Mouse (Mus musculus) lung, embryonic 16.5 days (tissue): ENCODE measurements around the gene Got1. TPM values are rescaled to one million over a fixed set of nuclear protein-coding genes. Genes with fewer than 3 reads are reported as not detected.

Experiments used
- ATAC-seq: fragments of 200-750 bp; cut with Nextera tagmentation; 2 replicates; pipeline ENCODE4 v1.8.0; 2017; ENCODE audit warnings: low read depth, mild to moderate bottlenecking, moderate library complexity
- H3K27ac ChIP-seq: fragments of 300-500 bp; sonication (generic); 2 replicates; pipeline ENCODE4 v1.5.1; 2014; ENCODE audit warnings: mild to moderate bottlenecking, control low read depth, low read length
- H3K27me3 ChIP-seq: fragments of 300-500 bp; sonication (generic); 2 replicates; pipeline ENCODE4 v1.6.1; 2014; ENCODE audit warnings: low read depth, low read length, mixed read lengths; ENCODE audit not compliant: control insufficient read depth, insufficient read depth
- H3K36me3 ChIP-seq: fragments of 300-500 bp; sonication (generic); 2 replicates; pipeline ENCODE4 v1.6.1; 2014; ENCODE audit warnings: low read length; ENCODE audit not compliant: control insufficient read depth, insufficient read depth
- H3K4me1 ChIP-seq: fragments of 300-500 bp; sonication (generic); replicated peaks from 2 replicates; pipeline ENCODE4 v1.6.1; 2014; ENCODE audit warnings: low read length, mixed read lengths; ENCODE audit not compliant: control insufficient read depth, insufficient read depth
- H3K4me2 ChIP-seq: fragments of 300-500 bp; sonication (generic); 2 replicates; pipeline ENCODE4 v1.6.1; 2014; ENCODE audit warnings: low read depth, low read length, control low read depth
- H3K4me3 ChIP-seq: fragments of 300-500 bp; sonication (generic); 2 replicates; pipeline ENCODE4 v1.5.1; 2014; ENCODE audit warnings: mild to moderate bottlenecking, low read length, control low read depth
- H3K9ac ChIP-seq: fragments of 300-500 bp; sonication (generic); 2 replicates; pipeline ENCODE4 v1.6.1; 2014; ENCODE audit warnings: low read length, control low read depth
- H3K9me3 ChIP-seq: fragments of 300-500 bp; sonication (generic); 2 replicates; pipeline ENCODE4 v1.6.1; 2016; ENCODE audit warnings: low read length; ENCODE audit not compliant: control insufficient read depth
- WGBS: fragments of 180-500 bp; shearing (Covaris S2); extraction: QIAGEN DNeasy Blood & Tissue Kit; methylation state at CpG from one replicate; pipeline ENCODE4 v1.1.7; 2014; 5-methylcytosine and 5-hydroxymethylcytosine counted together
- polyA plus RNA-seq: library from polyadenylated mRNA; unstranded; fragments of >200 nt; fragmentation: Nextera tagmentation; extraction: Ambion mirVana; gene quantifications from 2 replicates; pipeline ENCODE4 v1.2.1, GENCODE M21; 2015

Gene Got1
- polyA plus RNA-seq, 1 experiment from 2014 or later = 26.4 TPM

- H3K4me3 ChIP-seq = no peak overlapping the region
- no peak overlapping the region for H3K27ac ChIP-seq
- no peak for ATAC-seq
- H3K4me1 ChIP-seq = no peaks in the 10 kb centered on the region
- H3K9me3 ChIP-seq = no peaks in the 10 kb centered on the region
- no peaks in the 10 kb centered on the region for H3K36me3 ChIP-seq
- no peak overlapping the region for H3K9ac ChIP-seq
- WGBS = 77% methylated on average over 5 of the region's 5 CpGs
- H3K27me3 ChIP-seq = no peaks in the 10 kb centered on the region
- H3K4me2 ChIP-seq = no peak overlapping the region
Observed at GRCm38 (mm10) chr19:43452176-43452575, 72.2 kb downstream of the Got1 start.

- H3K4me2 ChIP-seq = no peak overlapping the region
- no peak for ATAC-seq
- H3K4me3 ChIP-seq = no peak overlapping the region
- H3K9me3 ChIP-seq = no peaks in the 10 kb centered on the region
- WGBS = 83% methylated on average over 10 of the region's 10 CpGs
- no peak overlapping the region for H3K27ac ChIP-seq
- H3K36me3 ChIP-seq = no peaks in the 10 kb centered on the region
- no peaks in the 10 kb centered on the region for H3K4me1 ChIP-seq
- no peak overlapping the region for H3K9ac ChIP-seq
- no peaks in the 10 kb centered on the region for H3K27me3 ChIP-seq
Observed at GRCm38 (mm10) chr19:43451563-43451962, 72.8 kb downstream of the Got1 start.

Other genes with a start within 250 kb of the Got1 start
- 6.0 and 6.3 TPM in 2 replicates for gene Hpse2, start 136.2 kb downstream of the Got1 start, polyA plus RNA-seq
- 0.08 and 0.09 TPM in 2 replicates for gene Cnnm1, start 84.2 kb downstream of the Got1 start, polyA plus RNA-seq
- gene Nkx2-3, start 87.7 kb upstream of the Got1 start, polyA plus RNA-seq = not detected in 2 replicates
- gene Slc25a28, start 150.3 kb upstream of the Got1 start, polyA plus RNA-seq = 9.1 and 12.2 TPM in 2 replicates
- 9.2 and 9.5 TPM in 2 replicates for gene Entpd7, start 165.1 kb upstream of the Got1 start, polyA plus RNA-seq
- 12.4 and 14.1 TPM in 2 replicates for gene Cutc, start 228.4 kb upstream of the Got1 start, polyA plus RNA-seq
- gene Cox15, start 228.4 kb upstream of the Got1 start, polyA plus RNA-seq = 10.6 and 11.0 TPM in 2 replicates